Mouse (Mus musculus) lung, postnatal 0 days (tissue): ENCODE measurements around the gene Shbg. TPM values are rescaled to one million over a fixed set of nuclear protein-coding genes. Genes with fewer than 3 reads are reported as not detected.
A peak's percentile ranks its signal among the peaks of the same experiment; 100 is the strongest.

Source experiments
- ATAC-seq: fragments of 200-750 bp; cut with Nextera tagmentation; 2 replicates; pipeline ENCODE4 v1.8.0; 2017; ENCODE audit warnings: moderate library complexity
- DNase-seq: peaks from one replicate; pipeline ENCODE4 v3.0.0-alpha.2; 2016; ENCODE audit warnings: low spot score
- H3K27ac ChIP-seq: fragments of 300-500 bp; sonication (generic); 2 replicates; pipeline ENCODE4 v1.5.1; 2014; ENCODE audit warnings: antibody characterized with exemption, mild to moderate bottlenecking, low read length, mixed read lengths
- H3K27me3 ChIP-seq: fragments of 300-500 bp; sonication (generic); replicated peaks from 2 replicates; pipeline ENCODE4 v1.6.1; 2014; ENCODE audit warnings: low read length, mixed read lengths; ENCODE audit not compliant: insufficient read depth
- H3K36me3 ChIP-seq: fragments of 300-500 bp; sonication (generic); 2 replicates; pipeline ENCODE4 v1.6.1; 2014; ENCODE audit warnings: low read length, mixed read lengths; ENCODE audit not compliant: insufficient read depth
- H3K4me1 ChIP-seq: fragments of 300-500 bp; sonication (generic); 2 replicates; pipeline ENCODE4 v1.6.1; 2014; ENCODE audit warnings: antibody characterized with exemption, low read depth, low read length, mixed read lengths; ENCODE audit not compliant: insufficient read depth
- H3K4me2 ChIP-seq: fragments of 300-500 bp; sonication (generic); replicated peaks from 2 replicates; pipeline ENCODE4 v1.6.1; 2014; ENCODE audit warnings: low read depth, mild to moderate bottlenecking, low read length, moderate library complexity, mixed read lengths
- H3K4me3 ChIP-seq: fragments of 300-500 bp; sonication (generic); 2 replicates; pipeline ENCODE4 v1.5.1; 2014; ENCODE audit warnings: low read depth, low read length
- H3K9ac ChIP-seq: fragments of 300-500 bp; sonication (generic); replicated peaks from 2 replicates; pipeline ENCODE4 v1.6.1; 2014; ENCODE audit warnings: low read depth, mild to moderate bottlenecking
- H3K9me3 ChIP-seq: fragments of 300-500 bp; sonication (generic); 2 replicates; pipeline ENCODE4 v1.6.1; 2016; ENCODE audit warnings: low read length, mixed read lengths
- CTCF ChIP-seq: IDR thresholded peaks from 2 replicates; pipeline ENCODE4 v1.5.1; 2016; ENCODE audit warnings: antibody characterized with exemption, mild to moderate bottlenecking
- EP300 ChIP-seq: IDR thresholded peaks from 2 replicates; pipeline ENCODE4 v1.6.1; 2016; ENCODE audit warnings: antibody characterized with exemption, mild to moderate bottlenecking, control low read depth
- WGBS: fragments of 180-500 bp; shearing (Covaris S2); extraction: QIAGEN DNeasy Blood & Tissue Kit; methylation state at CpG from one replicate; pipeline ENCODE4 v1.1.7; 2014; 5-methylcytosine and 5-hydroxymethylcytosine counted together
- polyA plus RNA-seq: library from polyadenylated mRNA; unstranded; fragments of >200 nt; fragmentation: Nextera tagmentation; extraction: Ambion mirVana; gene quantifications from 2 replicates; pipeline ENCODE4 v1.2.1, GENCODE M21; 2015

The Shbg gene
- polyA plus RNA-seq, 1 experiment from 2014 or later = not detected

GRCm38 (mm10) chr11:69610899-69611298, 6.8 kb downstream of the Shbg start:
- no peak for ATAC-seq
- no peaks in the 10 kb centered on the region for H3K36me3 ChIP-seq
- TF ChIP-seq CTCF (no peak), EP300 (no peak)
- H3K4me1 ChIP-seq = peaks cover 8% of the 10 kb centered on the region; the same call in 1 of the 2 replicates
- no peak for DNase-seq
- H3K9me3 ChIP-seq = no peaks in the 10 kb centered on the region
- H3K27ac ChIP-seq = no peak overlapping the region
- H3K4me2 ChIP-seq = no peak overlapping the region
- WGBS = 63% methylated on average over 4 of the region's 4 CpGs
- H3K9ac ChIP-seq = no peak overlapping the region
- H3K27me3 ChIP-seq = no peaks in the 10 kb centered on the region
- no peak overlapping the region for H3K4me3 ChIP-seq

GRCm38 (mm10) chr11:69609416-69609815, 8.3 kb downstream of the Shbg start:
- Histone ChIP-seq H3K36me3 (no peaks in the 10 kb centered on the region), H3K27ac (no peak overlapping the region), H3K4me3 (no peak overlapping the region), H3K4me1 (peaks cover 17% of the 10 kb centered on the region; the same call in 1 of the 2 replicates), H3K27me3 (0 out of 2 replicates have a peak, but pooled peaks cover 4% of the 10 kb centered on the region), H3K9ac (no peak overlapping the region), H3K9me3 (no peaks in the 10 kb centered on the region), H3K4me2 (no peak overlapping the region)
- DNase-seq (no peak), ATAC-seq (no peak)
- no peak for TF ChIP-seq CTCF
- no peak for TF ChIP-seq EP300
- 59% methylated on average over 7 of the region's 7 CpGs for WGBS

GRCm38 (mm10) chr11:69608525-69608924, 9.2 kb downstream of the Shbg start:
- DNase-seq = no peak
- no peak overlapping the region for H3K27ac ChIP-seq
- no peaks in the 10 kb centered on the region for H3K9me3 ChIP-seq
- peaks cover 14% of the 10 kb centered on the region; the same call in 1 of the 2 replicates for H3K4me1 ChIP-seq
- H3K36me3 ChIP-seq = no peaks in the 10 kb centered on the region
- H3K4me3 ChIP-seq = no peak overlapping the region
- H3K9ac ChIP-seq = no peak overlapping the region
- TF ChIP-seq EP300 (no peak), CTCF (no peak)
- 75% methylated on average over 3 of the region's 3 CpGs for WGBS
- H3K4me2 ChIP-seq = no peak overlapping the region
- ATAC-seq = no peak
- 0 out of 2 replicates have a peak, but pooled peaks cover 4% of the 10 kb centered on the region for H3K27me3 ChIP-seq

GRCm38 (mm10) chr11:69606832-69607231, 10.9 kb downstream of the Shbg start:
- H3K36me3 ChIP-seq = no peaks in the 10 kb centered on the region
- H3K4me3 ChIP-seq = no peak overlapping the region
- DNase-seq (no peak), ATAC-seq (no peak)
- H3K9me3 ChIP-seq = no peaks in the 10 kb centered on the region
- H3K27me3 ChIP-seq = 0 out of 2 replicates have a peak, but pooled peaks cover 4% of the 10 kb centered on the region
- H3K4me2 ChIP-seq = no peak overlapping the region
- no peak for TF ChIP-seq EP300
- TF ChIP-seq CTCF = no peak
- H3K27ac ChIP-seq = no peak overlapping the region
- 73% methylated on average over 2 of the region's 2 CpGs for WGBS
- H3K4me1 ChIP-seq = peaks cover 13% of the 10 kb centered on the region; the same call in 1 of the 2 replicates
- no peak overlapping the region for H3K9ac ChIP-seq

GRCm38 (mm10) chr11:69606491-69606795, 11.3 kb downstream of the Shbg start:
- Histone ChIP-seq H3K4me1 (peaks cover 13% of the 10 kb centered on the region; the same call in 1 of the 2 replicates), H3K4me3 (peak overlapping the region; percentile 53; the same call in 1 of the 2 replicates), H3K9ac (no peak overlapping the region), H3K9me3 (no peaks in the 10 kb centered on the region), H3K4me2 (peak overlapping the region; percentile 96), H3K27ac (no peak overlapping the region), H3K27me3 (0 out of 2 replicates have a peak, but pooled peaks cover 4% of the 10 kb centered on the region), H3K36me3 (no peaks in the 10 kb centered on the region)
- ATAC-seq (no peak), DNase-seq (no peak)
- 66% methylated on average over 2 of the region's 2 CpGs for WGBS
- TF ChIP-seq EP300 (no peak), CTCF (no peak)

- DNase-seq = peak; percentile 88
- no peak for TF ChIP-seq EP300
- no peak for TF ChIP-seq CTCF
Observed at GRCm38 (mm10) chr11:69605726-69606490, 11.8 kb downstream of the Shbg start, which contains the start of gene Atp1b2. Atp1b2 (minus strand) TSS chr11:69605942.

More at GRCm38 (mm10) chr11:69605726-69606490, 11.8 kb downstream of the Shbg start, which contains the start of gene Atp1b2:
- H3K9ac ChIP-seq = peak within 1 kb of the TSS; percentile 30; the same call in 1 of the 2 replicates
- peak within 1 kb of the TSS; percentile 53 for H3K4me3 ChIP-seq
- H3K4me2 ChIP-seq = peak within 1 kb of the TSS; percentile 96
- peaks cover 13% of the 10 kb centered on the region; the same call in 1 of the 2 replicates for H3K4me1 ChIP-seq
- ATAC-seq = peak; percentile 93
- no peaks in the 10 kb centered on the region for H3K9me3 ChIP-seq
- peak within 1 kb of the TSS; percentile 16; the same call in 1 of the 2 replicates for H3K27ac ChIP-seq
- 0 out of 2 replicates have a peak, but pooled peaks cover 4% of the 10 kb centered on the region for H3K27me3 ChIP-seq
- WGBS = 4% methylated on average over 31 of the region's 32 CpGs
- H3K36me3 ChIP-seq = no peaks in the 10 kb centered on the region
